Mouse (Mus musculus): ENCODE data around the gene Fyco1.

GRCm38 (mm10) chr9:123826631-123827030 is 25.1 kb downstream of the Fyco1 start:
- TF ChIP-seq POLR2A (IDR thresholded peaks at IDR 0.05; ENCODE audit: control insufficient read depth, low read depth, low read length), result no peak
- TF ChIP-seq CTCF (IDR thresholded peaks at IDR 0.05; ENCODE audit: control insufficient read depth, insufficient read depth, insufficient replicate concordance, low read depth, low read length), result no peak

All from testis, adult 2 months (tissue).